Mouse (Mus musculus) layer of hippocampus, adult 11-12 months (tissue): ENCODE data around the gene Gm12258.

ENCODE experiments used
- DNase-seq: peaks from one replicate; pipeline ENCODE4 v3.0.0; 2022; ENCODE audit warnings: low spot score

Gm12258 gene

DNA sequence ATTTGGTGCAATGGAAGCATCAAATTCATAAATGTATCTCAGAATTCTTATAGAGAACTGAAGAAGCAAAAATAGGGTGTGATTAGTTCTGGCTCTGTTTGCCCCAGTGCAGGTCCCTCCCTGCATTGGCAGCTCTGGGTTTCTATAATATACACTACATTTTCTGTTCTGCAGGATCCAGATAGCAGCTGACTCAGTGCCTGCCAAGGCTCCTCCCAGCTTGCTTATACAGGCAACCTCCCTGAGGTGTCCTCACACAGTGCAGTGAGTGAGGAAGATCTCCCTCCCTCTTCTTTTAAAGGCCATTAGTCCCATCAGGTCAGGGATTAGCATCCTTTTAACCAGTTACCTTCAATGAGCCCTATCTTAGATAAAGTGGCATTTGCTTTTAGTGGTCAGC lies 54.1 kb downstream of the Gm12258 start:
- no peak for DNase-seq

DNA sequence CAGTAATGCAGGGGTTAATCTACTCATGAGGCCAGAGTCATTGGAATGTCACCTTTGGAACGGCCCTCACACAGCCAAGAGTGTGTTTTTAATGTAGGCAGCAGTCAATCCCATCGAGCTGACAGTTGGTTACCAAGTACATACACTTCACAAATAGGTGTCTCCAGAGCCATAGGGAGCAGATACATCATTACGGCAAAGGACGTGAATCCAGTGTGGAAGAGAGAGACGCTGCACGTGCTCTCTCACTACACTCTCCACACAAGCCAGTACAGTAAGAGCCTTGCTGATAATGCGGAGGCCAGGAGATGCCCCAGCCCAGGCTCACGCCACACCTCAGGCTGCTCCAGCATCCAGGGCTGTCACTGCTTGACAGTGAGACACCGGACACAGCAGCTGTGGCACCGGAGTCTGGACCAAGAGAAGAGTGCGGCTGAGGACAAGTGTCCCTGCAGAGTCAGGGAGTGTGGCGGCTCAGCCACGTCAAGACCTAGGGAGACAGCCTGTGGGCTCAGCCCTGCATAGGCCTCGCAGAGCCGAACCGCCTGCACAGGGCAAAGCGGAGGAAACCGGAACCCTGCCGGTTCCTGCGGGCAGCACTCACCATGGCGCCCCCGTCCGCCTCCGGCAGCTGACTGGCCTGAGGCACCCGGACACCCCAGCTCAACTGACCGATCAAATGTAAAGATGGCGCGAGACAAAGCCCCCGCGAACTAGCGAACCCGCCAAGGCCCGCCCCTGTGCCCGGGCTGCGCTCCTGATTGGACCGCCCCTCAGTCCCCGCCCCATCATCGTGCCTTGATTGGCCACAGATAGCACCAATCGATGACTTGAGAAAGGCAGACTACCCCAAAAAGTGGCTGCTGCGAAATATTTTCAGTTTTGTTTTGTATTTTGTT lies 56.8 kb downstream of the Gm12258 start, which contains the start of gene Zfp39:
Gene Zfp39, minus strand, starts transcription at position 715 of the 899 bp plus-strand sequence.
- DNase-seq: peak; percentile 95

DNA sequence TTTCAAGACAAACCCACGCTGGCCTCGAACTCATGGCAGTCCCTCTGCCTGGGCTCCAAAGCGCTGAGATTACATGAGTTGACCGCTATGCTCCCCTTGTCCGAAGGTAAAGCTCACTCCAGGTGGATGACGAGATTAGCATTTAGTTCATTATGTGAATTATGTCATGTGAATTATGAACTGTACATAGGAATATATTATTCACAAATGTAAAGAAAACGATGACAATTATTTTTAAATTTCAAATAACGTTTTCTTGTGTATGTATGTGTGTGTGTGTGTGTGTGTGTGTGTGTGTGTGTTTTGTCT lies 57.4 kb downstream of the Gm12258 start:
- no peak for DNase-seq

DNA sequence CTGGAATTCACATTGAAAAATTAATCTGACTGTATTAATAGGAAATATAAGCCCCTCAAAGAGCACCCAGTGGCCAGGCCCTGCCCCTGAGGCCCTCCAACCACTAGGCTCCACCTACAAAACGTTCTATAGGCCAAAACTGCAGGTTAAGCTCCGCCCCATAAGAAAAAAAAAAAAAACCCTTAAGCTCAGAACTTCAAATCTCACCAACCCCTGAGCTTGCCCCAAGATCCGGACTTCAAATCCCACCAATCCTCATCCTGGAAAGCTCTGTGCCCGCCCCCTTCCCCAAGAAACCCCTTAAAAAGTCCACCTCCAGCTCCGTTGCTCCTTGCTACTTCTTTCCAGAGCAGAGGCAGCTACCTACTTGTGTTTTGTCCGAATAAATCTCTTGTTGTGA lies 57.9 kb downstream of the Gm12258 start:
- DNase-seq: no peak
